Mouse (Mus musculus) embryonic facial prominence, embryonic 11.5 days (tissue): ENCODE results near the gene Setd7. TPM values are rescaled to one million over a fixed set of nuclear protein-coding genes. Genes with fewer than 3 reads are reported as not detected.

Experiments
- ATAC-seq: fragments of 200-750 bp; cut with Nextera tagmentation; replicated peaks from 2 replicates; pipeline ENCODE4 v1.8.0; 2017; ENCODE audit warnings: low read depth; ENCODE audit not compliant: insufficient number of reproducible peaks, low FRiP score, low TSS enrichment
- DNase-seq: peaks from one replicate; pipeline ENCODE4 v3.0.0-alpha.2; 2015; ENCODE audit warnings: low spot score
- H3K27ac ChIP-seq: fragments of 300-500 bp; sonication (generic); replicated peaks from 2 replicates; pipeline ENCODE4 v1.5.1; 2014; ENCODE audit warnings: mild to moderate bottlenecking, low read depth, low read length, control low read depth
- H3K27me3 ChIP-seq: fragments of 300-500 bp; sonication (generic); 2 replicates; pipeline ENCODE4 v1.6.1; 2014; ENCODE audit warnings: mild to moderate bottlenecking, low read length, moderate library complexity, mixed read lengths; ENCODE audit not compliant: control insufficient read depth, insufficient read depth
- H3K36me3 ChIP-seq: fragments of 300-500 bp; sonication (generic); replicated peaks from 2 replicates; pipeline ENCODE4 v1.6.1; 2014; ENCODE audit warnings: low read depth, mild to moderate bottlenecking, low read length, moderate library complexity, mixed read lengths; ENCODE audit not compliant: control insufficient read depth, insufficient read depth
- H3K4me1 ChIP-seq: fragments of 300-500 bp; sonication (generic); 2 replicates; pipeline ENCODE4 v1.6.1; 2014; ENCODE audit warnings: low read length, mixed read lengths; ENCODE audit not compliant: control insufficient read depth, insufficient read depth
- H3K4me2 ChIP-seq: fragments of 300-500 bp; sonication (generic); 2 replicates; pipeline ENCODE4 v1.6.1; 2014; ENCODE audit warnings: low read depth, mild to moderate bottlenecking, control low read depth, low read length, moderate library complexity
- H3K4me3 ChIP-seq: fragments of 300-500 bp; sonication (generic); 2 replicates; pipeline ENCODE4 v1.5.1; 2014; ENCODE audit warnings: low read depth, low read length, control low read depth
- H3K9ac ChIP-seq: fragments of 300-500 bp; sonication (generic); replicated peaks from 2 replicates; pipeline ENCODE4 v1.6.1; 2014; ENCODE audit warnings: mild to moderate bottlenecking, control low read depth, low read length
- H3K9me3 ChIP-seq: fragments of 300-500 bp; sonication (generic); replicated peaks from 2 replicates; pipeline ENCODE4 v1.6.1; 2016; ENCODE audit warnings: mild to moderate bottlenecking, low read length, inconsistent platforms, mixed read lengths; ENCODE audit not compliant: control insufficient read depth
- WGBS: fragments of 180-500 bp; shearing (Covaris S2); extraction: QIAGEN DNeasy Blood & Tissue Kit; methylation state at CpG from one replicate; pipeline ENCODE4 v1.1.7; 2014; 5-methylcytosine and 5-hydroxymethylcytosine counted together
- polyA plus RNA-seq: library from polyadenylated mRNA; unstranded; fragments of >200 nt; fragmentation: Nextera tagmentation; extraction: Ambion mirVana; gene quantifications from 2 replicates; pipeline ENCODE4 v1.2.1, GENCODE M21; 2014

The Setd7 gene
- polyA plus RNA-seq, 1 experiment from 2014 or later, result 5.0 TPM

GRCm38 (mm10) chr3:51539567-51540408 is 20.9 kb downstream of the Setd7 start:
- Histone ChIP-seq H3K27me3 (no peaks in the 10 kb centered on the region), H3K4me3 (no peak overlapping the region), H3K9me3 (no peaks in the 10 kb centered on the region), H3K9ac (no peak overlapping the region), H3K4me2 (no peak overlapping the region), H3K36me3 (peaks cover 3% of the 10 kb centered on the region), H3K4me1 (no peaks in the 10 kb centered on the region), H3K27ac (no peak overlapping the region)
- DNase-seq (peak; percentile 71), ATAC-seq (no peak)
- WGBS, result 56% methylated on average over 15 of the region's 15 CpGs

- no peaks in the 10 kb centered on the region for H3K36me3 ChIP-seq
- H3K4me2 ChIP-seq, result no peak overlapping the region
- ATAC-seq, result no peak
- no peaks in the 10 kb centered on the region for H3K9me3 ChIP-seq
- WGBS, result 79% methylated on average over 9 of the region's 9 CpGs
- H3K4me3 ChIP-seq, result no peak overlapping the region
- H3K27ac ChIP-seq, result no peak overlapping the region
- no peaks in the 10 kb centered on the region for H3K27me3 ChIP-seq
- DNase-seq, result no peak
- no peaks in the 10 kb centered on the region for H3K4me1 ChIP-seq
- H3K9ac ChIP-seq, result no peak overlapping the region
Observed at GRCm38 (mm10) chr3:51534013-51534412, 26.7 kb downstream of the Setd7 start.

GRCm38 (mm10) chr3:51533573-51533972 is 27.1 kb downstream of the Setd7 start:
- DNase-seq, result no peak
- 94% methylated on average over 5 of the region's 5 CpGs for WGBS
- no peak for ATAC-seq
- Histone ChIP-seq H3K27me3 (no peaks in the 10 kb centered on the region), H3K4me1 (no peaks in the 10 kb centered on the region), H3K9me3 (no peaks in the 10 kb centered on the region), H3K36me3 (peaks cover under 1% of the 10 kb centered on the region; the same call in 1 of the 2 replicates), H3K4me2 (no peak overlapping the region), H3K9ac (no peak overlapping the region), H3K4me3 (no peak overlapping the region), H3K27ac (no peak overlapping the region)

GRCm38 (mm10) chr3:51532282-51532620 is 28.4 kb downstream of the Setd7 start:
- H3K4me2 ChIP-seq, result no peak overlapping the region
- 89% methylated on average over 5 of the region's 5 CpGs for WGBS
- H3K27ac ChIP-seq, result no peak overlapping the region
- H3K9me3 ChIP-seq, result no peaks in the 10 kb centered on the region
- no peaks in the 10 kb centered on the region for H3K27me3 ChIP-seq
- peaks cover 3% of the 10 kb centered on the region for H3K36me3 ChIP-seq
- no peaks in the 10 kb centered on the region for H3K4me1 ChIP-seq
- ATAC-seq, result no peak
- H3K9ac ChIP-seq, result no peak overlapping the region
- H3K4me3 ChIP-seq, result no peak overlapping the region
- no peak for DNase-seq

GRCm38 (mm10) chr3:51531473-51532281 is 29.0 kb downstream of the Setd7 start:
- no peaks in the 10 kb centered on the region for H3K9me3 ChIP-seq
- no peaks in the 10 kb centered on the region for H3K4me1 ChIP-seq
- no peak overlapping the region for H3K4me2 ChIP-seq
- ATAC-seq (no peak), DNase-seq (no peak)
- no peak overlapping the region for H3K27ac ChIP-seq
- WGBS, result 87% methylated on average over 13 of the region's 13 CpGs
- H3K36me3 ChIP-seq, result peaks cover 3% of the 10 kb centered on the region
- H3K4me3 ChIP-seq, result no peak overlapping the region
- H3K9ac ChIP-seq, result no peak overlapping the region
- H3K27me3 ChIP-seq, result no peaks in the 10 kb centered on the region

GRCm38 (mm10) chr3:51526891-51527290 is 33.8 kb downstream of the Setd7 start:
- ATAC-seq (no peak), DNase-seq (no peak)
- no peak overlapping the region for H3K4me3 ChIP-seq
- H3K27me3 ChIP-seq, result no peaks in the 10 kb centered on the region
- H3K4me2 ChIP-seq, result no peak overlapping the region
- no peak overlapping the region for H3K9ac ChIP-seq
- H3K9me3 ChIP-seq, result no peaks in the 10 kb centered on the region
- no peaks in the 10 kb centered on the region for H3K4me1 ChIP-seq
- WGBS, result 91% methylated on average over 13 of the region's 13 CpGs
- peaks cover 5% of the 10 kb centered on the region for H3K36me3 ChIP-seq
- no peak overlapping the region for H3K27ac ChIP-seq

- Histone ChIP-seq H3K9ac (no peak overlapping the region), H3K4me3 (no peak overlapping the region), H3K36me3 (peaks cover 5% of the 10 kb centered on the region), H3K27ac (no peak overlapping the region), H3K4me2 (no peak overlapping the region), H3K9me3 (no peaks in the 10 kb centered on the region), H3K27me3 (no peaks in the 10 kb centered on the region), H3K4me1 (no peaks in the 10 kb centered on the region)
- no peak for DNase-seq
- no peak for ATAC-seq
- WGBS, result 86% methylated on average over 16 of the region's 16 CpGs
Observed at GRCm38 (mm10) chr3:51525186-51525785, 35.4 kb downstream of the Setd7 start.

- no peak; the same call in 1 of the 2 replicates for ATAC-seq
- Histone ChIP-seq H3K4me2 (no peak overlapping the region), H3K4me1 (no peaks in the 10 kb centered on the region), H3K36me3 (peaks cover 2% of the 10 kb centered on the region), H3K9me3 (no peaks in the 10 kb centered on the region), H3K27me3 (no peaks in the 10 kb centered on the region), H3K27ac (no peak overlapping the region), H3K4me3 (no peak overlapping the region), H3K9ac (no peak overlapping the region)
- no peak for DNase-seq
- WGBS, result 87% methylated on average over 14 of the region's 14 CpGs
Observed at GRCm38 (mm10) chr3:51521262-51521661, 39.4 kb downstream of the Setd7 start.
